Mouse (Mus musculus) embryonic facial prominence, embryonic 11.5 days (tissue): ENCODE measurements around the gene Agbl4. TPM values are rescaled to one million over a fixed set of nuclear protein-coding genes. Genes with fewer than 3 reads are reported as not detected.
A peak's percentile ranks its signal among the peaks of the same experiment; 100 is the strongest.

Experiments
- ATAC-seq: fragments of 200-750 bp; cut with Nextera tagmentation; replicated peaks from 2 replicates; pipeline ENCODE4 v1.8.0; 2017; ENCODE audit warnings: low read depth; ENCODE audit not compliant: insufficient number of reproducible peaks, low FRiP score, low TSS enrichment
- DNase-seq: peaks from one replicate; pipeline ENCODE4 v3.0.0-alpha.2; 2015; ENCODE audit warnings: low spot score
- H3K27ac ChIP-seq: fragments of 300-500 bp; sonication (generic); replicated peaks from 2 replicates; pipeline ENCODE4 v1.5.1; 2014; ENCODE audit warnings: mild to moderate bottlenecking, low read depth, low read length, control low read depth
- H3K27me3 ChIP-seq: fragments of 300-500 bp; sonication (generic); 2 replicates; pipeline ENCODE4 v1.6.1; 2014; ENCODE audit warnings: mild to moderate bottlenecking, low read length, moderate library complexity, mixed read lengths; ENCODE audit not compliant: control insufficient read depth, insufficient read depth
- H3K36me3 ChIP-seq: fragments of 300-500 bp; sonication (generic); replicated peaks from 2 replicates; pipeline ENCODE4 v1.6.1; 2014; ENCODE audit warnings: low read depth, mild to moderate bottlenecking, low read length, moderate library complexity, mixed read lengths; ENCODE audit not compliant: control insufficient read depth, insufficient read depth
- H3K4me1 ChIP-seq: fragments of 300-500 bp; sonication (generic); 2 replicates; pipeline ENCODE4 v1.6.1; 2014; ENCODE audit warnings: low read length, mixed read lengths; ENCODE audit not compliant: control insufficient read depth, insufficient read depth
- H3K4me2 ChIP-seq: fragments of 300-500 bp; sonication (generic); 2 replicates; pipeline ENCODE4 v1.6.1; 2014; ENCODE audit warnings: low read depth, mild to moderate bottlenecking, control low read depth, low read length, moderate library complexity
- H3K4me3 ChIP-seq: fragments of 300-500 bp; sonication (generic); 2 replicates; pipeline ENCODE4 v1.5.1; 2014; ENCODE audit warnings: low read depth, low read length, control low read depth
- H3K9ac ChIP-seq: fragments of 300-500 bp; sonication (generic); replicated peaks from 2 replicates; pipeline ENCODE4 v1.6.1; 2014; ENCODE audit warnings: mild to moderate bottlenecking, control low read depth, low read length
- H3K9me3 ChIP-seq: fragments of 300-500 bp; sonication (generic); replicated peaks from 2 replicates; pipeline ENCODE4 v1.6.1; 2016; ENCODE audit warnings: mild to moderate bottlenecking, low read length, inconsistent platforms, mixed read lengths; ENCODE audit not compliant: control insufficient read depth
- WGBS: fragments of 180-500 bp; shearing (Covaris S2); extraction: QIAGEN DNeasy Blood & Tissue Kit; methylation state at CpG from one replicate; pipeline ENCODE4 v1.1.7; 2014; 5-methylcytosine and 5-hydroxymethylcytosine counted together
- polyA plus RNA-seq: library from polyadenylated mRNA; unstranded; fragments of >200 nt; fragmentation: Nextera tagmentation; extraction: Ambion mirVana; gene quantifications from 2 replicates; pipeline ENCODE4 v1.2.1, GENCODE M21; 2014

Gene Agbl4
- polyA plus RNA-seq, 1 experiment from 2014 or later, result 0.98 TPM

DNA sequence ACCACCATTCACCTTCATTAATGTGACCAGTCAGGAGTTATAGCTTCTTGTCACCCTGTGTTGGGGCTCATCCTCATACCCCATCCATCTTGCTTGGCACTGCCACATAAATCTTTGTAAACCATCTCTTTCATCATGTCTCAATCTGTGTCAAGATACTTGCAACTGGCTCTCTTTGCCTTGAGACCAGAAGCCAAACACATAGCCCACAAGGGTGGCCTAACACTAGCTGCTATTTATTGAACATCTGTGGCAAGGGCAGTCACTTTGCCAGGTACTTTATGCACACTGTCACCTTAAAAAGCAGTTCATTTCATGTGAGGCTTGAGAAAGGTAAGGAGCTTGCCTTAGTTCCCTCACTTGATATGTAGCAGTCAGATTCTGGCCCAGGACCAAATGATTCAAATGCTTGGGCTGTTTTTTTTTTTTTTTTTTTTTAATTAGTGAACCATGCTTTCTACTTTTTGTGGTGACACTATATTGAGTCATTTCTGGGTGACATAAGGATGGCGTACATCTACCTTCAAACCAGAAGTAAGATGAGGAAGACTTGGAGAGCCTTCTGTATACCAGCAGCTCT lies 1027.0 kb downstream of the Agbl4 start:
- Histone ChIP-seq H3K4me3 (no peak overlapping the region), H3K4me2 (no peak overlapping the region), H3K27me3 (no peaks in the 10 kb centered on the region), H3K9me3 (no peaks in the 10 kb centered on the region), H3K9ac (no peak overlapping the region), H3K27ac (no peak overlapping the region), H3K4me1 (no peaks in the 10 kb centered on the region), H3K36me3 (no peaks in the 10 kb centered on the region)
- DNase-seq (no peak), ATAC-seq (no peak)
- whole genome bisulfite sequencing, result 94% methylated on average over 1 of the region's 1 CpGs

DNA sequence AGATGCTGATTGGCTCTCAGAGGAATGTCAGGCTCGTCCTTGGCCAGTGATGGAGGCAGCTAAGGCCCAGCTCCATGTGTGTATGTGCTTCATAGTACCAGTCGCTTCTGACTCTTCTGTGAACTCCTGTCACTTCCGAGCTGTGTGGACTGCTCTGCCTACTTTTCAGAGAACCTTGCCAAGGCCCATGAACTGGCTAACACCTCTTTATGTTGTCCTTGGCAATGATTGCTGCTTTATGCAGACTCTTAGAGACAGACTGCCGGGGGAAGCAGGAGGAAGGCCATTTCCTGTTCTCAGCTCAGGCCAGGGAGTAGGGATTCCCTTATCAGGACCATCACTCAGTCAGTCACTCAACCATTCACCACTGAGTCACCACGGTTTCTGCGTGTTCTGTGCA lies 1027.7 kb downstream of the Agbl4 start:
- H3K36me3 ChIP-seq, result no peaks in the 10 kb centered on the region
- ATAC-seq, result no peak
- no peaks in the 10 kb centered on the region for H3K9me3 ChIP-seq
- WGBS, result 78% methylated on average over 6 of the region's 6 CpGs
- no peak overlapping the region for H3K4me3 ChIP-seq
- DNase-seq, result no peak
- H3K27me3 ChIP-seq, result no peaks in the 10 kb centered on the region
- no peak overlapping the region for H3K9ac ChIP-seq
- no peak overlapping the region for H3K27ac ChIP-seq
- no peak overlapping the region for H3K4me2 ChIP-seq
- no peaks in the 10 kb centered on the region for H3K4me1 ChIP-seq

DNA sequence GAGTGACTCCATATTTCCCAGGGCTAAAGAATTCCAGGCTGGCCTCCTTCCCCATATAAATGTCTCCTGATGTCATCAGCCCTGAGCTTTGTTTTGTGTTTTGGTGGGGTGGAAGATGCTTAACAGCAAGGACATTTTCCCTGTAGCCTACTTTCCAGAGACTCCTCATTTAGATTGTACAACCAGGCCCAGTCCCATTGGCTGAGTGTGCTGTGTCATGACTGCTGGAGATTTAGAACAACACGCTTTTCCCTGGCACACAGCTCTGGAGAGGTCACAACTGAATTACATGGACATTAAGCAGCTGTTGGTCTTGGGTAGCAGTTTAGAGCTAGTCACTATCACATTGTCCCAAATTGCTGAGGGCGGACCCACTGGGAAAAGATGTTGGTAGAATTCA lies 1033.7 kb downstream of the Agbl4 start:
- WGBS, result 90% methylated on average over 2 of the region's 2 CpGs
- Histone ChIP-seq H3K27me3 (no peaks in the 10 kb centered on the region), H3K4me2 (no peak overlapping the region), H3K4me1 (no peaks in the 10 kb centered on the region), H3K27ac (no peak overlapping the region), H3K9ac (no peak overlapping the region), H3K36me3 (peaks cover 9% of the 10 kb centered on the region), H3K4me3 (no peak overlapping the region), H3K9me3 (no peaks in the 10 kb centered on the region)
- no peak for ATAC-seq
- no peak for DNase-seq

DNA sequence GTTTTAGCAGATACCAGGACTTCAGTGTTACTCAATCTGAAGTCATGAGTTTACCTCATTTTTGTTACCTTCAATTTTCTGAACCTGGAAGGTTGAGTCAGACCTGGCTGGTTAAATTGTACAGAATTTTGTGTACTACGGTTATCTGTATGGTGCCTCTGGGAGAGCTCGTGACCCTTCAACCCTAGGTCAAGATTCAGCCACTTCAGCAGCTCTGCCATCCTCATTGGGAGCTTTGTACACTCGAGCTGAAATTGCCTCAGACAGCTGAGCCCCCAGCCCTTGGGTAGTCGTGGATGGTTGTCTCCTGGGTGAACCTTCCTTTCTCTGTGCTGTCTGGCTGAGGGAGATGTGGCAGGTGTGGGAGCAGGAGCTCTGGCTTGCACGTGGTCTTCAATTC lies 1034.6 kb downstream of the Agbl4 start:
- Histone ChIP-seq H3K4me1 (no peaks in the 10 kb centered on the region), H3K27me3 (no peaks in the 10 kb centered on the region), H3K9ac (no peak overlapping the region), H3K9me3 (no peaks in the 10 kb centered on the region), H3K36me3 (peaks cover 9% of the 10 kb centered on the region), H3K4me2 (no peak overlapping the region), H3K4me3 (no peak overlapping the region), H3K27ac (no peak overlapping the region)
- DNase-seq (no peak), ATAC-seq (no peak)
- 74% methylated on average over 5 of the region's 5 CpGs for WGBS

DNA sequence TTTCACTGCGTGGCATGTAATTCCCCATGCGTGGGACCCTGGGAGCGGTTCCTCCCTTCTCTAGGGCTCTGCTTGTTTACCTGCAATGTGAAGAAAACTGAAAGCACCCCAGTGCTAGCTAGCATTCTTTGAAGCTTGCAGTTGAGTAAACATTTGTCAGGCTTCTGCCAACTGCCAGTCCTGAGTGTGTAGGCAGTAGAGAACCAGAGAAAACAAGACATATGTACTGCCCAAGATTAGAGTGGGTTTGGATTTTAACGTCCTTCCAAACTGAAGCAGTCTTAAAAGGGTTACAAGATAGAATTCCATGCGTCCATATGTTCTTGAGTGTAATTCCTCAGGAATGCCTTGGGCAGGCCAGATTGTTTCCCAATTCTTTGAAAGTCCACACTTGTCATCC lies 1035.0 kb downstream of the Agbl4 start:
- Histone ChIP-seq H3K4me3 (no peak overlapping the region), H3K27ac (no peak overlapping the region), H3K9ac (no peak overlapping the region), H3K9me3 (no peaks in the 10 kb centered on the region), H3K4me2 (no peak overlapping the region), H3K36me3 (peaks cover 9% of the 10 kb centered on the region), H3K4me1 (no peaks in the 10 kb centered on the region), H3K27me3 (no peaks in the 10 kb centered on the region)
- WGBS, result 87% methylated on average over 5 of the region's 5 CpGs
- DNase-seq (no peak), ATAC-seq (no peak)

DNA sequence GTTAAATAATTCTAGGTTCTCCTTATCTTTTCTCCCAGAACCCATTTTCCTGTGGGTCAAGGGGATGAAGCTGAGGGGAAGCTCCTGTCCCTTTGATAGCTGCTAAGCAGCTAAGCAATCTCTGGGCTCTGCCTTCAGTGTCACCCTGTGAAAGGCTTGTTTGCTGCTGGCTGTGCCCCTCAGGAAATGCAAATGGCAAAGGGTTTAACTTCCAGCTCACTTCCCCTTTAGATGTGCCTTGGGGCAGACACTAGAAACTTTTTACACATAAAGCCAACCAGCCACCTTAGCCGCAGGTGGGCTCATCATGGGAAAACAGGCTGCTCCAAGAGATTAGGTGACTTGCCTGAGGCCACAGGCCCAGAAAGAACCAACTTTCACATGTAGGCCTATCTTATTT lies 1044.2 kb downstream of the Agbl4 start:
- H3K9ac ChIP-seq, result no peak overlapping the region
- ATAC-seq, result no peak
- H3K9me3 ChIP-seq, result no peaks in the 10 kb centered on the region
- H3K36me3 ChIP-seq, result no peaks in the 10 kb centered on the region
- no peak overlapping the region for H3K27ac ChIP-seq
- H3K27me3 ChIP-seq, result no peaks in the 10 kb centered on the region
- WGBS, result 67% methylated on average over 1 of the region's 1 CpGs
- H3K4me1 ChIP-seq, result no peaks in the 10 kb centered on the region
- H3K4me2 ChIP-seq, result no peak overlapping the region
- DNase-seq, result no peak
- H3K4me3 ChIP-seq, result no peak overlapping the region

DNA sequence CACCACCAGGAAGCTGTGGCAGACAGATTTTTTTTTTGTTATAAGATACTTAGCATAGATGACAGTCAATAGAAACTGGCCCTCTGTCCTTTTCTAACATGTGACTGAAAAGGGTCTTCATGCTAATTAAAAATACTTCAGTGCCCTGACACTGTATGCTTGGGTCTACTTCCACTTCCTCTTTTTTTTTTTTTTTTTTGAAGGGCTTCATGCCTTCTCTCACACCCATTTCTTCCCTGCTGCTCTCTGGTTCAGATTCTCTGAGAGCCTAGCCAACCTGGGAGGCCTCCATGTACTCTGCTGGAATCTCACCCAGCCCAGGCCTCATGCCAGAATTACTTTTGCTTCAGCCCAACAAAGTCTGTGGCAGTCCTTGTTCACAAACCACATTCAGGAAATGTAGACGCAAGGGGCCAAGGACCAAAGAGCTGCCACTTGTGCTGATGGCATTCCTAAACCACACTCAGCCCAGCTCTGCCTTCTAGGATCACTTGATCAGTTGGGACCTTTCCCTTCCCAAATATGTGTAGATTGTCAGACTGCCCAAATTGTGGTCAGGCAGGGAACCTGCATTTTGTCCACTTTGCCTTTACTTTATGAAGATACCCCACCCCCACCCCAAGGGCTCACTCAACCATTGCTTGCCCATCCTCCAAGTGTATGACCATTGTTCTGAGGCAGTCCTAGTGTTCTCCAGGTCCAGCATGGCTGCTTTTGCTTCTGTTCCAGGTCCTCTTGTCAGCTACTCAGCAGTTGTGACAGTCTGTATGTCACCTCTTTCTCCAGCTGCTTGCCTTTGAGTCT lies 1045.2 kb downstream of the Agbl4 start:
- Histone ChIP-seq H3K9me3 (no peaks in the 10 kb centered on the region), H3K4me2 (no peak overlapping the region), H3K27ac (no peak overlapping the region), H3K36me3 (no peaks in the 10 kb centered on the region), H3K9ac (no peak overlapping the region), H3K27me3 (no peaks in the 10 kb centered on the region), H3K4me1 (no peaks in the 10 kb centered on the region), H3K4me3 (no peak overlapping the region)
- ATAC-seq (no peak), DNase-seq (no peak)
- WGBS, result 84% methylated on average over 1 of the region's 1 CpGs

DNA sequence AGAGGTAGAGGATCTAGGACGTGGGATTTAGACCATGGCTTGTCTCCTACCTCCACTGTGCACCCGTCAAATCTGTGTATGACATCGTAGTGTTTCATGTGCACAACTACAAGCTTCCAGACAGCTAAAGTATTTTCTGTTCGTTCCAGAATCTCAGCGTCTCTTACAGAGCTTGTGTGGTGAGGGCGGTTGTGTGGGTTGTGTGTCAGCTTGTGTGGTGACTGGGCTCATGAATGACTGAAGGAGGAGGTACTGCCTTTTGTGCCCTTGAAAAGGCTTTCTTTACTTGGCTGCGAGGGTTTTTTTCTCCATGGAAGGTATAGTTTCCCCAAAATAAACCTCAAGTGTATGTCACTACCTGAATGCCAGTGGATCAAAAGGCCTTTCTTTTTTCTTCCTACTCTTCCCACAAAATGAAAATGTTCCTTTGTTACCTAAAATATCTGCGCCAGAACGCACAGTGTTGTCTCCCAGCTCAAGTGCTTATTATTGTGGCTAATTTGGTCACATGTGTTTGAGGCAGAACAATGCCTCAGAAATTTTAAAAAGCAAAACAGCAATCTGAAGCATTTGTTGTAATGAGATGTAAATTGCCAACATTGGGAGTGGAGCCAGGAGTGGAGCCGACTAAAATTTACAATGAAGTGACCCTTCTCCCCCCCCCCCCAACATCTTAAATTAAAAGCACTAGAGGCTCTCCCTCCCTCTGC lies 1046.6 kb downstream of the Agbl4 start:
- no peaks in the 10 kb centered on the region for H3K36me3 ChIP-seq
- no peak overlapping the region for H3K4me3 ChIP-seq
- DNase-seq (no peak), ATAC-seq (peak; percentile 58; the same call in 1 of the 2 replicates)
- H3K27me3 ChIP-seq, result no peaks in the 10 kb centered on the region
- H3K4me1 ChIP-seq, result no peaks in the 10 kb centered on the region
- no peak overlapping the region for H3K4me2 ChIP-seq
- H3K9ac ChIP-seq, result no peak overlapping the region
- WGBS, result 80% methylated on average over 10 of the region's 10 CpGs
- no peaks in the 10 kb centered on the region for H3K9me3 ChIP-seq
- no peak overlapping the region for H3K27ac ChIP-seq
